Mouse (Mus musculus) megakaryocyte, embryonic 14.5 days (primary cell): Measurements from ENCODE around the gene Cdkn2d.

ENCODE experiments used
- FLI1 ChIP-seq: IDR thresholded peaks from 2 replicates; pipeline ENCODE4 v1.6.1; 2012; ENCODE audit warnings: low read length, inconsistent platforms, mixed read lengths
- GATA1 ChIP-seq: IDR thresholded peaks from 3 replicates; pipeline ENCODE4 v1.6.1; 2012; ENCODE audit warnings: mixed read lengths, low read length, inconsistent platforms, borderline replicate concordance

- TF ChIP-seq GATA1, result no peak
- no peak for TF ChIP-seq FLI1
These were observed 38.6 kb upstream of the Cdkn2d start for GRCm38 (mm10) chr9:21329699-21330289.
